Mouse (Mus musculus): ENCODE data around the gene Gm29735. TPM values are rescaled to one million over a fixed set of nuclear protein-coding genes. Genes with fewer than 3 reads are reported as not detected.
"Not testable (repeated sequence)": the region's sequence is repeated elsewhere in the genome, so short reads cannot be mapped to it uniquely, and the experiment has no call there.

Gene Gm29735
- not detected in 2 replicates for polyA plus RNA-seq (2016; fragmentation: Nextera tagmentation; extraction: Ambion mirVana)

GRCm38 (mm10) chr7:142157013-142157412 is at the start of gene Gm29735:
Gene Gm29735 (minus strand): TSS chr7:142157113.
- 69% methylated on average over 2 of the region's 2 CpGs for WGBS
- not testable (repeated sequence) for H3K36me3 ChIP-seq (replicated peaks); DNase-seq (ENCODE audit: extremely low spot score, low spot score); H3K4me1 ChIP-seq; H3K4me3 ChIP-seq; H3K9me3 ChIP-seq; H3K27me3 ChIP-seq (ENCODE audit: poor library complexity, severe bottlenecking); H3K27ac ChIP-seq

GRCm38 (mm10) chr7:142205488-142205887 is 48.6 kb upstream of the Gm29735 start:
- no peak for DNase-seq (ENCODE audit: extremely low spot score, low spot score)
- Histone ChIP-seq H3K9me3 (no peaks in the 10 kb centered on the region), H3K27me3 (ENCODE audit: poor library complexity, severe bottlenecking) (0 out of 2 replicates have a peak, but pooled peaks cover 3% of the 10 kb centered on the region), H3K27ac (no peak overlapping the region), H3K4me3 (no peak overlapping the region), H3K36me3 (replicated peaks) (no peaks in the 10 kb centered on the region), H3K4me1 (no peaks in the 10 kb centered on the region)

GRCm38 (mm10) chr7:142201064-142201463 is 44.2 kb upstream of the Gm29735 start, which contains the start of gene Krtap5-3:
Gene Krtap5-3 (plus strand): TSS chr7:142201364.
- Histone ChIP-seq H3K4me1 (no peaks in the 10 kb centered on the region), H3K36me3 (replicated peaks) (no peaks in the 10 kb centered on the region), H3K4me3 (no peak within 1 kb of the TSS), H3K9me3 (no peaks in the 10 kb centered on the region), H3K27me3 (ENCODE audit: poor library complexity, severe bottlenecking) (0 out of 2 replicates have a peak, but pooled peaks cover 3% of the 10 kb centered on the region), H3K27ac (no peak within 1 kb of the TSS)
- no peak for DNase-seq (ENCODE audit: extremely low spot score, low spot score)
- WGBS, result 77% methylated on average over 1 of the region's 1 CpGs

GRCm38 (mm10) chr7:142198748-142199147 is 41.8 kb upstream of the Gm29735 start:
- Histone ChIP-seq H3K27ac (no peak overlapping the region), H3K27me3 (ENCODE audit: poor library complexity, severe bottlenecking) (0 out of 2 replicates have a peak, but pooled peaks cover 3% of the 10 kb centered on the region), H3K4me3 (no peak overlapping the region), H3K9me3 (no peaks in the 10 kb centered on the region), H3K4me1 (no peaks in the 10 kb centered on the region), H3K36me3 (replicated peaks) (no peaks in the 10 kb centered on the region)
- DNase-seq (ENCODE audit: extremely low spot score, low spot score), result no peak
- WGBS, result 80% methylated on average over 2 of the region's 2 CpGs

- Histone ChIP-seq H3K9me3 (no peaks in the 10 kb centered on the region), H3K4me3 (no peak within 1 kb of the TSS), H3K27me3 (ENCODE audit: poor library complexity, severe bottlenecking) (no peaks in the 10 kb centered on the region), H3K4me1 (no peaks in the 10 kb centered on the region), H3K36me3 (replicated peaks) (no peaks in the 10 kb centered on the region), H3K27ac (no peak within 1 kb of the TSS)
- WGBS, result 52% methylated on average over 2 of the region's 2 CpGs
- no peak for DNase-seq (ENCODE audit: extremely low spot score, low spot score)
These were observed 33.4 kb upstream of the Gm29735 start, which contains the start of gene Gm10153 for GRCm38 (mm10) chr7:142190289-142190688. Gene Gm10153 (minus strand): TSS chr7:142190389.

GRCm38 (mm10) chr7:142188156-142188555 is 31.2 kb upstream of the Gm29735 start:
- Histone ChIP-seq H3K27me3 (ENCODE audit: poor library complexity, severe bottlenecking) (no peaks in the 10 kb centered on the region), H3K4me3 (no peak overlapping the region), H3K9me3 (no peaks in the 10 kb centered on the region), H3K27ac (no peak overlapping the region), H3K4me1 (no peaks in the 10 kb centered on the region), H3K36me3 (replicated peaks) (no peaks in the 10 kb centered on the region)
- WGBS, result 80% methylated on average over 2 of the region's 2 CpGs
- DNase-seq (ENCODE audit: extremely low spot score, low spot score), result no peak

GRCm38 (mm10) chr7:142181021-142181420 is 24.1 kb upstream of the Gm29735 start:
- 44% methylated on average over 1 of the region's 1 CpGs for WGBS
- Histone ChIP-seq H3K36me3 (replicated peaks) (no peaks in the 10 kb centered on the region), H3K9me3 (no peaks in the 10 kb centered on the region), H3K4me1 (no peaks in the 10 kb centered on the region), H3K27ac (no peak overlapping the region), H3K4me3 (no peak overlapping the region), H3K27me3 (ENCODE audit: poor library complexity, severe bottlenecking) (no peaks in the 10 kb centered on the region)
- no peak for DNase-seq (ENCODE audit: extremely low spot score, low spot score)

- H3K4me3 ChIP-seq, result no peak overlapping the region
- WGBS, result 81% methylated on average over 1 of the region's 1 CpGs
- H3K27ac ChIP-seq, result no peak overlapping the region
- H3K4me1 ChIP-seq, result no peaks in the 10 kb centered on the region
- no peaks in the 10 kb centered on the region for H3K27me3 ChIP-seq (ENCODE audit: poor library complexity, severe bottlenecking)
- no peak for DNase-seq (ENCODE audit: extremely low spot score, low spot score)
- H3K9me3 ChIP-seq, result no peaks in the 10 kb centered on the region
- no peaks in the 10 kb centered on the region for H3K36me3 ChIP-seq (replicated peaks)
These were observed 21.8 kb upstream of the Gm29735 start for GRCm38 (mm10) chr7:142178685-142179084.

- H3K4me3 ChIP-seq; H3K4me1 ChIP-seq; H3K36me3 ChIP-seq (replicated peaks); DNase-seq (ENCODE audit: extremely low spot score, low spot score); H3K9me3 ChIP-seq; H3K27ac ChIP-seq; H3K27me3 ChIP-seq (ENCODE audit: poor library complexity, severe bottlenecking): not testable (repeated sequence)
These were observed 19.0 kb upstream of the Gm29735 start, which contains the start of gene Krtap5-2 for GRCm38 (mm10) chr7:142175905-142176304. Gene Krtap5-2 (minus strand): TSS chr7:142176005.

- Histone ChIP-seq H3K36me3 (replicated peaks) (no peaks in the 10 kb centered on the region), H3K27ac (no peak overlapping the region), H3K4me1 (no peaks in the 10 kb centered on the region), H3K27me3 (ENCODE audit: poor library complexity, severe bottlenecking) (no peaks in the 10 kb centered on the region), H3K4me3 (no peak overlapping the region), H3K9me3 (no peaks in the 10 kb centered on the region)
- 51% methylated on average over 3 of the region's 3 CpGs for WGBS
- DNase-seq (ENCODE audit: extremely low spot score, low spot score), result no peak
These were observed 12.9 kb upstream of the Gm29735 start for GRCm38 (mm10) chr7:142169836-142170235.

GRCm38 (mm10) chr7:142165639-142166038 is 8.7 kb upstream of the Gm29735 start, which contains the start of gene Gm4553:
Gene Gm4553 (minus strand): TSS chr7:142165739.
- H3K27ac ChIP-seq; H3K4me1 ChIP-seq; H3K36me3 ChIP-seq (replicated peaks); H3K4me3 ChIP-seq; H3K9me3 ChIP-seq; H3K27me3 ChIP-seq (ENCODE audit: poor library complexity, severe bottlenecking); DNase-seq (ENCODE audit: extremely low spot score, low spot score): not testable (repeated sequence)

GRCm38 (mm10) chr7:142159366-142159765 is 2.5 kb upstream of the Gm29735 start:
- DNase-seq (ENCODE audit: extremely low spot score, low spot score), result no peak
- no peak overlapping the region for H3K4me3 ChIP-seq
- H3K4me1 ChIP-seq, result no peaks in the 10 kb centered on the region
- H3K36me3 ChIP-seq (replicated peaks), result no peaks in the 10 kb centered on the region
- H3K27ac ChIP-seq, result no peak overlapping the region
- H3K27me3 ChIP-seq (ENCODE audit: poor library complexity, severe bottlenecking), result no peaks in the 10 kb centered on the region
- no peaks in the 10 kb centered on the region for H3K9me3 ChIP-seq
- 90% methylated on average over 3 of the region's 3 CpGs for WGBS

- WGBS, result 88% methylated on average over 1 of the region's 1 CpGs
- Histone ChIP-seq H3K4me3 (no peak overlapping the region), H3K27ac (no peak overlapping the region), H3K4me1 (no peaks in the 10 kb centered on the region), H3K9me3 (no peaks in the 10 kb centered on the region), H3K36me3 (replicated peaks) (no peaks in the 10 kb centered on the region), H3K27me3 (ENCODE audit: poor library complexity, severe bottlenecking) (no peaks in the 10 kb centered on the region)
- no peak for DNase-seq (ENCODE audit: extremely low spot score, low spot score)
These were observed 1.6 kb downstream of the Gm29735 start for GRCm38 (mm10) chr7:142155308-142155707.

- Histone ChIP-seq H3K4me3 (no peak overlapping the region), H3K9me3 (no peaks in the 10 kb centered on the region), H3K27me3 (ENCODE audit: poor library complexity, severe bottlenecking) (no peaks in the 10 kb centered on the region), H3K4me1 (no peaks in the 10 kb centered on the region), H3K36me3 (replicated peaks) (no peaks in the 10 kb centered on the region), H3K27ac (no peak overlapping the region)
- WGBS, result 86% methylated on average over 4 of the region's 4 CpGs
- no peak for DNase-seq (ENCODE audit: extremely low spot score, low spot score)
These were observed 4.7 kb downstream of the Gm29735 start for GRCm38 (mm10) chr7:142152191-142152590.

All from forebrain, embryonic 10.5 days (tissue).